In genomic region chr10:121468261-121468660, GRCm38 (mm10) we compare ENCODE assay signal across 18 mouse cellular contexts. TPM values are rescaled to one million over a fixed set of nuclear protein-coding genes. Genes with fewer than 3 reads are reported as not detected.
DNase-seq lines count a peak whose midpoint lies in the region; ATAC-seq and TF ChIP-seq lines count a peak whose summit lies in the region.
"Had no signal": no experiment of that assay in that cellular context is flagged by ENCODE, and none has a peak within 500 bp of the region (broad histone marks: within the 10 kb centered on the region; RNA-seq: fewer than 3 reads in every experiment).

No protein-coding gene starts in this region.

- no peak overlapping the region for H3K4me3 ChIP-seq in lung, postnatal 0 days (ENCODE audit: low read depth, low read length)
- no peak overlapping the region for H3K4me3 ChIP-seq in embryonic facial prominence, embryonic 12.5 days
- no peak overlapping the region for H3K4me3 ChIP-seq in embryonic facial prominence, embryonic 15.5 days (replicated peaks)
- no peak overlapping the region for H3K4me3 ChIP-seq in limb, embryonic 13.5 days
- no peak overlapping the region for H3K4me3 ChIP-seq in liver, embryonic 11.5 days (ENCODE audit: low read depth, low read length)
- H3K4me3 ChIP-seq: erythroblast, embryonic 14.5 days; forebrain, embryonic 15.5 days; heart, embryonic 12.5 days; hindbrain, embryonic 13.5 days had no signal

- 44% methylated on average over 5 of the region's 5 CpGs for WGBS in lung, postnatal 0 days
- 31% methylated on average over 5 of the region's 5 CpGs for WGBS in embryonic facial prominence, embryonic 12.5 days
- WGBS in embryonic facial prominence, embryonic 15.5 days = 35% methylated on average over 5 of the region's 5 CpGs
- WGBS in limb, embryonic 13.5 days = 50% methylated on average over 5 of the region's 5 CpGs
- 87% methylated on average over 5 of the region's 5 CpGs for WGBS in liver, embryonic 11.5 days

- H3K27ac ChIP-seq in lung, postnatal 0 days (ENCODE audit: low read length) = no peak overlapping the region
- H3K27ac ChIP-seq in embryonic facial prominence, embryonic 12.5 days = peak overlapping the region; percentile 86
- peak overlapping the region; percentile 63; the same call in 1 of the 2 replicates for H3K27ac ChIP-seq in embryonic facial prominence, embryonic 15.5 days (replicated peaks)
- H3K27ac ChIP-seq in limb, embryonic 13.5 days = no peak overlapping the region; the same call in 1 of the 2 replicates
- no peak overlapping the region for H3K27ac ChIP-seq in liver, embryonic 11.5 days (ENCODE audit: low read depth, low read length)
- H3K27ac ChIP-seq: forebrain, embryonic 15.5 days; hindbrain, embryonic 13.5 days; hindbrain, postnatal 0 days had no signal

- H3K4me2 ChIP-seq in lung, postnatal 0 days (replicated peaks; ENCODE audit: low read depth, low read length) = no peak overlapping the region
- peak overlapping the region; percentile 25 for H3K4me2 ChIP-seq in embryonic facial prominence, embryonic 12.5 days (replicated peaks)
- H3K4me2 ChIP-seq in embryonic facial prominence, embryonic 15.5 days (replicated peaks) = no peak overlapping the region
- 0 out of 2 replicates have a peak overlapping the region, but pooled peaks have one; percentile 21 for H3K4me2 ChIP-seq in limb, embryonic 13.5 days (replicated peaks)
- H3K4me2 ChIP-seq in liver, embryonic 11.5 days = no peak overlapping the region
- H3K4me2 ChIP-seq: forebrain, embryonic 15.5 days; heart, embryonic 12.5 days; hindbrain, embryonic 13.5 days had no signal

- peaks cover 27% of the 10 kb centered on the region; the same call in 1 of the 2 replicates for H3K4me1 ChIP-seq in lung, postnatal 0 days (ENCODE audit: insufficient read depth, low read depth, low read length)
- H3K4me1 ChIP-seq in embryonic facial prominence, embryonic 12.5 days = peaks cover 60% of the 10 kb centered on the region
- H3K4me1 ChIP-seq in embryonic facial prominence, embryonic 15.5 days = peaks cover 55% of the 10 kb centered on the region
- peaks cover 69% of the 10 kb centered on the region for H3K4me1 ChIP-seq in limb, embryonic 13.5 days
- H3K4me1 ChIP-seq in liver, embryonic 11.5 days (replicated peaks; ENCODE audit: control insufficient read depth, insufficient read depth, low read length) = peaks cover 53% of the 10 kb centered on the region

- no peak for TF ChIP-seq CTCF in lung, postnatal 0 days (IDR thresholded peaks at IDR 0.05)

- no peaks in the 10 kb centered on the region for H3K36me3 ChIP-seq in lung, postnatal 0 days (ENCODE audit: insufficient read depth, low read length)
- H3K36me3 ChIP-seq in embryonic facial prominence, embryonic 12.5 days = no peaks in the 10 kb centered on the region
- no peaks in the 10 kb centered on the region for H3K36me3 ChIP-seq in embryonic facial prominence, embryonic 15.5 days
- no peaks in the 10 kb centered on the region for H3K36me3 ChIP-seq in limb, embryonic 13.5 days
- H3K36me3 ChIP-seq in liver, embryonic 11.5 days (ENCODE audit: control insufficient read depth, insufficient read depth, low read length) = no peaks in the 10 kb centered on the region
- H3K36me3 ChIP-seq: forebrain, embryonic 15.5 days; hindbrain, embryonic 13.5 days had no signal

- peak; percentile 39 for DNase-seq in lung, postnatal 0 days (ENCODE audit: low spot score)
- no peak for DNase-seq in lung, postnatal 10 days
- no peak for DNase-seq in liver, embryonic 11.5 days (ENCODE audit: low spot score)
- no peak for DNase-seq in layer of hippocampus, adult 11-12 months (ENCODE audit: low spot score)
- DNase-seq: adrenal gland, adult 8-10 months; cerebellum, adult 2 months; cerebellum, postnatal 36 days; gastrocnemius, postnatal 10 days; heart, adult 18-20 months; kidney, adult 11 months had no signal

- no peak overlapping the region for H3K9ac ChIP-seq in lung, postnatal 0 days (replicated peaks; ENCODE audit: low read depth)
- H3K9ac ChIP-seq in embryonic facial prominence, embryonic 12.5 days = no peak overlapping the region
- H3K9ac ChIP-seq in embryonic facial prominence, embryonic 15.5 days = no peak overlapping the region
- no peak overlapping the region for H3K9ac ChIP-seq in limb, embryonic 13.5 days
- H3K9ac ChIP-seq in liver, embryonic 11.5 days (ENCODE audit: low read depth, low read length) = no peak overlapping the region
- H3K9ac ChIP-seq: forebrain, embryonic 15.5 days; heart, embryonic 12.5 days; hindbrain, embryonic 13.5 days had no signal

- TF ChIP-seq EP300 in lung, postnatal 0 days (IDR thresholded peaks at IDR 0.05) = no peak

- no peaks in the 10 kb centered on the region for H3K9me3 ChIP-seq in lung, postnatal 0 days (ENCODE audit: low read length)
- H3K9me3 ChIP-seq in embryonic facial prominence, embryonic 12.5 days = no peaks in the 10 kb centered on the region
- H3K9me3 ChIP-seq in embryonic facial prominence, embryonic 15.5 days (replicated peaks) = no peaks in the 10 kb centered on the region
- H3K9me3 ChIP-seq in limb, embryonic 13.5 days = no peaks in the 10 kb centered on the region
- H3K9me3 ChIP-seq in liver, embryonic 11.5 days (ENCODE audit: control insufficient read depth, low read length) = no peaks in the 10 kb centered on the region
- H3K9me3 ChIP-seq: forebrain, embryonic 15.5 days; heart, embryonic 12.5 days; hindbrain, embryonic 13.5 days had no signal

- ATAC-seq in lung, postnatal 0 days = no peak
- ATAC-seq in embryonic facial prominence, embryonic 12.5 days (ENCODE audit: insufficient number of reproducible peaks, insufficient read depth, low FRiP score, low TSS enrichment) = no peak
- no peak for ATAC-seq in embryonic facial prominence, embryonic 15.5 days (ENCODE audit: insufficient number of reproducible peaks, low FRiP score, low TSS enrichment, low read depth)
- ATAC-seq in limb, embryonic 13.5 days (ENCODE audit: low FRiP score, low read depth) = no peak
- no peak for ATAC-seq in liver, embryonic 11.5 days (replicated peaks; ENCODE audit: low FRiP score)

- no peaks in the 10 kb centered on the region for H3K27me3 ChIP-seq in lung, postnatal 0 days (replicated peaks; ENCODE audit: insufficient read depth, low read length)
- H3K27me3 ChIP-seq in embryonic facial prominence, embryonic 12.5 days = no peaks in the 10 kb centered on the region
- no peaks in the 10 kb centered on the region for H3K27me3 ChIP-seq in embryonic facial prominence, embryonic 15.5 days
- H3K27me3 ChIP-seq in limb, embryonic 13.5 days = no peaks in the 10 kb centered on the region
- no peaks in the 10 kb centered on the region for H3K27me3 ChIP-seq in liver, embryonic 11.5 days (replicated peaks; ENCODE audit: control insufficient read depth, insufficient read depth, low read length)
- H3K27me3 ChIP-seq: forebrain, embryonic 15.5 days; heart, embryonic 12.5 days; hindbrain, embryonic 13.5 days had no signal

RNA-seq across cellular contexts. Expression of gene Rassf3, which starts 7.9 kb away (rescaled TPM):
- 22.9 and 26.4 TPM in 2 replicates for polyA plus RNA-seq in lung, postnatal 0 days (2015; fragmentation: Nextera tagmentation; extraction: Ambion mirVana)
- polyA plus RNA-seq in embryonic facial prominence, embryonic 12.5 days (2016; fragmentation: Nextera tagmentation; extraction: Ambion mirVana) = 23.1 and 24.7 TPM in 2 replicates
- polyA plus RNA-seq in embryonic facial prominence, embryonic 15.5 days (2015; fragmentation: Nextera tagmentation; extraction: Ambion mirVana) = 20.3 and 21.0 TPM in 2 replicates
- polyA plus RNA-seq in limb, embryonic 13.5 days (2015; fragmentation: Nextera tagmentation; extraction: Ambion mirVana) = 17.8 and 18.1 TPM in 2 replicates
- 14.0 and 15.4 TPM in 2 replicates for polyA plus RNA-seq in liver, embryonic 11.5 days (2014; fragmentation: Nextera tagmentation; extraction: Ambion mirVana)

Comparison
In these comparisons a context has a peak if more than half of its experiments do, and no peak if none do; other contexts are left out.
1. H3K4me2 ChIP-seq: peak in embryonic facial prominence, embryonic 12.5 days (single experiment) and limb, embryonic 13.5 days (single experiment); none in lung, postnatal 0 days (single experiment), embryonic facial prominence, embryonic 15.5 days (single experiment) and liver, embryonic 11.5 days (single experiment).
2. H3K27ac ChIP-seq: peak in embryonic facial prominence, embryonic 12.5 days (single experiment) and embryonic facial prominence, embryonic 15.5 days (single experiment); none in lung, postnatal 0 days (single experiment), limb, embryonic 13.5 days (single experiment) and liver, embryonic 11.5 days (single experiment).